Mouse (Mus musculus): ENCODE data around the gene Tnfrsf4. TPM values are rescaled to one million over a fixed set of nuclear protein-coding genes. Genes with fewer than 3 reads are reported as not detected.
A peak's percentile ranks its signal among the peaks of the same experiment; 100 is the strongest.

Tnfrsf4 gene
- 0.76 and 0.77 TPM in 2 replicates for polyA plus RNA-seq (2014; fragmentation: Nextera tagmentation; extraction: Ambion mirVana)

GRCm38 (mm10) chr4:156013637-156014036, at the start of gene Tnfrsf4:
Gene Tnfrsf4, plus strand, starts transcription at chr4:156013843.
- no peaks in the 10 kb centered on the region for H3K27me3 ChIP-seq (ENCODE audit: control insufficient read depth, insufficient read depth, low read length)
- no peak within 1 kb of the TSS for H3K27ac ChIP-seq (ENCODE audit: low read depth, low read length)
- no peaks in the 10 kb centered on the region for H3K9me3 ChIP-seq (ENCODE audit: control insufficient read depth, low read length)
- H3K4me1 ChIP-seq (ENCODE audit: control insufficient read depth, insufficient read depth, low read length): no peaks in the 10 kb centered on the region
- H3K4me3 ChIP-seq (ENCODE audit: low read length): no peak within 1 kb of the TSS
- H3K9ac ChIP-seq (ENCODE audit: low read depth, low read length): no peak within 1 kb of the TSS
- H3K4me2 ChIP-seq (replicated peaks; ENCODE audit: low read depth, low read length): no peak within 1 kb of the TSS
- WGBS: 88% methylated on average over 8 of the region's 8 CpGs
- H3K36me3 ChIP-seq (ENCODE audit: control insufficient read depth, insufficient read depth, low read length): peaks cover 42% of the 10 kb centered on the region
- no peak for ATAC-seq (ENCODE audit: low FRiP score, low TSS enrichment)

- no peak for ATAC-seq (ENCODE audit: low FRiP score, low TSS enrichment)
- Histone ChIP-seq H3K9ac (ENCODE audit: low read depth, low read length) (no peak overlapping the region), H3K4me2 (replicated peaks; ENCODE audit: low read depth, low read length) (no peak overlapping the region), H3K27me3 (ENCODE audit: control insufficient read depth, insufficient read depth, low read length) (no peaks in the 10 kb centered on the region), H3K36me3 (ENCODE audit: control insufficient read depth, insufficient read depth, low read length) (peaks cover 28% of the 10 kb centered on the region), H3K4me1 (ENCODE audit: control insufficient read depth, insufficient read depth, low read length) (peaks cover 21% of the 10 kb centered on the region; the same call in 1 of the 2 replicates), H3K9me3 (ENCODE audit: control insufficient read depth, low read length) (no peaks in the 10 kb centered on the region), H3K27ac (ENCODE audit: low read depth, low read length) (no peak overlapping the region), H3K4me3 (ENCODE audit: low read length) (no peak overlapping the region)
- 92% methylated on average over 11 of the region's 11 CpGs for WGBS
These were observed 49.2 kb upstream of the Tnfrsf4 start for GRCm38 (mm10) chr4:155964396-155964795.

GRCm38 (mm10) chr4:155969043-155969653, 44.5 kb upstream of the Tnfrsf4 start:
- Histone ChIP-seq H3K27ac (ENCODE audit: low read depth, low read length) (peak overlapping the region; percentile 79; the same call in 1 of the 2 replicates), H3K4me3 (ENCODE audit: low read length) (no peak overlapping the region), H3K4me2 (replicated peaks; ENCODE audit: low read depth, low read length) (no peak overlapping the region; the same call in 1 of the 2 replicates), H3K36me3 (ENCODE audit: control insufficient read depth, insufficient read depth, low read length) (peaks cover 22% of the 10 kb centered on the region), H3K27me3 (ENCODE audit: control insufficient read depth, insufficient read depth, low read length) (no peaks in the 10 kb centered on the region), H3K4me1 (ENCODE audit: control insufficient read depth, insufficient read depth, low read length) (peaks cover 32% of the 10 kb centered on the region), H3K9me3 (ENCODE audit: control insufficient read depth, low read length) (no peaks in the 10 kb centered on the region), H3K9ac (ENCODE audit: low read depth, low read length) (no peak overlapping the region)
- WGBS: 32% methylated on average over 13 of the region's 13 CpGs
- ATAC-seq (ENCODE audit: low FRiP score, low TSS enrichment): peak; percentile 81

- no peak for ATAC-seq (ENCODE audit: low FRiP score, low TSS enrichment)
- H3K27ac ChIP-seq (ENCODE audit: low read depth, low read length): peak overlapping the region; percentile 48; the same call in 1 of the 2 replicates
These were observed 43.4 kb upstream of the Tnfrsf4 start for GRCm38 (mm10) chr4:155970286-155970685.

GRCm38 (mm10) chr4:155972651-155973050, 41.0 kb upstream of the Tnfrsf4 start:
- Histone ChIP-seq H3K9me3 (ENCODE audit: control insufficient read depth, low read length) (no peaks in the 10 kb centered on the region), H3K4me2 (replicated peaks; ENCODE audit: low read depth, low read length) (no peak overlapping the region), H3K4me3 (ENCODE audit: low read length) (no peak overlapping the region), H3K27ac (ENCODE audit: low read depth, low read length) (peak overlapping the region; percentile 25), H3K9ac (ENCODE audit: low read depth, low read length) (no peak overlapping the region), H3K4me1 (ENCODE audit: control insufficient read depth, insufficient read depth, low read length) (peaks cover 32% of the 10 kb centered on the region), H3K27me3 (ENCODE audit: control insufficient read depth, insufficient read depth, low read length) (no peaks in the 10 kb centered on the region), H3K36me3 (ENCODE audit: control insufficient read depth, insufficient read depth, low read length) (no peaks in the 10 kb centered on the region)
- 0 out of 2 replicates have a peak, but pooled peaks have one; percentile 0 for ATAC-seq (ENCODE audit: low FRiP score, low TSS enrichment)
- WGBS: 52% methylated on average over 6 of the region's 6 CpGs

More at GRCm38 (mm10) chr4:155970286-155970685, 43.4 kb upstream of the Tnfrsf4 start:
- H3K36me3 ChIP-seq (ENCODE audit: control insufficient read depth, insufficient read depth, low read length): peaks cover 14% of the 10 kb centered on the region
- no peaks in the 10 kb centered on the region for H3K9me3 ChIP-seq (ENCODE audit: control insufficient read depth, low read length)
- H3K4me3 ChIP-seq (ENCODE audit: low read length): no peak overlapping the region
- 0 out of 2 replicates have a peak overlapping the region, but pooled peaks have one; percentile 23 for H3K9ac ChIP-seq (ENCODE audit: low read depth, low read length)
- WGBS: 73% methylated on average over 5 of the region's 5 CpGs
- H3K27me3 ChIP-seq (ENCODE audit: control insufficient read depth, insufficient read depth, low read length): no peaks in the 10 kb centered on the region
- peaks cover 32% of the 10 kb centered on the region for H3K4me1 ChIP-seq (ENCODE audit: control insufficient read depth, insufficient read depth, low read length)
- no peak overlapping the region for H3K4me2 ChIP-seq (replicated peaks; ENCODE audit: low read depth, low read length)

- H3K4me3 ChIP-seq (ENCODE audit: low read length): no peak overlapping the region
- WGBS: 51% methylated on average over 2 of the region's 2 CpGs
- peaks cover 32% of the 10 kb centered on the region for H3K4me1 ChIP-seq (ENCODE audit: control insufficient read depth, insufficient read depth, low read length)
- ATAC-seq (ENCODE audit: low FRiP score, low TSS enrichment): peak; percentile 80
- H3K9me3 ChIP-seq (ENCODE audit: control insufficient read depth, low read length): no peaks in the 10 kb centered on the region
- H3K4me2 ChIP-seq (replicated peaks; ENCODE audit: low read depth, low read length): no peak overlapping the region
- no peak overlapping the region for H3K9ac ChIP-seq (ENCODE audit: low read depth, low read length)
- H3K36me3 ChIP-seq (ENCODE audit: control insufficient read depth, insufficient read depth, low read length): no peaks in the 10 kb centered on the region
- no peaks in the 10 kb centered on the region for H3K27me3 ChIP-seq (ENCODE audit: control insufficient read depth, insufficient read depth, low read length)
- peak overlapping the region; percentile 47; the same call in 1 of the 2 replicates for H3K27ac ChIP-seq (ENCODE audit: low read depth, low read length)
These were observed 40.4 kb upstream of the Tnfrsf4 start for GRCm38 (mm10) chr4:155973239-155973638.

GRCm38 (mm10) chr4:155981436-155982082, 32.1 kb upstream of the Tnfrsf4 start:
- Histone ChIP-seq H3K9ac (ENCODE audit: low read depth, low read length) (no peak overlapping the region), H3K4me3 (ENCODE audit: low read length) (no peak overlapping the region), H3K36me3 (ENCODE audit: control insufficient read depth, insufficient read depth, low read length) (no peaks in the 10 kb centered on the region), H3K27me3 (ENCODE audit: control insufficient read depth, insufficient read depth, low read length) (no peaks in the 10 kb centered on the region), H3K4me1 (ENCODE audit: control insufficient read depth, insufficient read depth, low read length) (no peaks in the 10 kb centered on the region), H3K27ac (ENCODE audit: low read depth, low read length) (no peak overlapping the region), H3K9me3 (ENCODE audit: control insufficient read depth, low read length) (no peaks in the 10 kb centered on the region), H3K4me2 (replicated peaks; ENCODE audit: low read depth, low read length) (no peak overlapping the region)
- no peak for ATAC-seq (ENCODE audit: low FRiP score, low TSS enrichment)
- WGBS: 80% methylated on average over 12 of the region's 12 CpGs

- Histone ChIP-seq H3K27ac (ENCODE audit: low read depth, low read length) (no peak overlapping the region), H3K36me3 (ENCODE audit: control insufficient read depth, insufficient read depth, low read length) (no peaks in the 10 kb centered on the region), H3K9ac (ENCODE audit: low read depth, low read length) (no peak overlapping the region), H3K4me2 (replicated peaks; ENCODE audit: low read depth, low read length) (no peak overlapping the region), H3K4me3 (ENCODE audit: low read length) (no peak overlapping the region), H3K27me3 (ENCODE audit: control insufficient read depth, insufficient read depth, low read length) (no peaks in the 10 kb centered on the region), H3K9me3 (ENCODE audit: control insufficient read depth, low read length) (no peaks in the 10 kb centered on the region), H3K4me1 (ENCODE audit: control insufficient read depth, insufficient read depth, low read length) (no peaks in the 10 kb centered on the region)
- WGBS: 8% methylated on average over 2 of the region's 2 CpGs
- no peak for ATAC-seq (ENCODE audit: low FRiP score, low TSS enrichment)
These were observed 29.9 kb upstream of the Tnfrsf4 start for GRCm38 (mm10) chr4:155983788-155984187.
